ENCODE assay signal across 24 mouse cellular contexts in genomic region chr15:61294616-61295015, GRCm38 (mm10).
DNase-seq lines count a peak whose midpoint lies in the region; ATAC-seq and TF ChIP-seq lines count a peak whose summit lies in the region.
"Had no signal": no experiment of that assay in that cellular context is flagged by ENCODE, and none has a peak within 500 bp of the region (broad histone marks: within the 10 kb centered on the region; RNA-seq: fewer than 3 reads in every experiment).

No protein-coding gene starts in this region.

- no peak overlapping the region for H3K9ac ChIP-seq in hindbrain, embryonic 16.5 days (ENCODE audit: low read depth, low read length)
- H3K9ac ChIP-seq: embryonic facial prominence, embryonic 12.5 days; forebrain, postnatal 0 days; heart, embryonic 12.5 days; heart, embryonic 15.5 days; hindbrain, embryonic 14.5 days had no signal

- ATAC-seq in hindbrain, embryonic 16.5 days = no peak
- no peak for ATAC-seq in megakaryocyte progenitor cell, adult 5-6 weeks (replicated peaks; ENCODE audit: poor library complexity)
- ATAC-seq: activated CD4-positive, CD25-positive, alpha-beta regulatory T cell, adult 4 months; CD4-positive, CD25-positive, alpha-beta regulatory T cell, adult 4 months; forebrain, embryonic 14.5 days; forebrain, postnatal 0 days; intestine, postnatal 0 days had no signal

- H3K4me3 ChIP-seq in heart, embryonic 10.5 days = no peak overlapping the region
- no peak overlapping the region for H3K4me3 ChIP-seq in hindbrain, embryonic 16.5 days (ENCODE audit: low read length)
- H3K4me3 ChIP-seq in thymus, adult 2 months (ENCODE audit: control insufficient read depth, insufficient read depth, low read length) = no peak overlapping the region
- H3K4me3 ChIP-seq: embryonic facial prominence, embryonic 12.5 days; heart, embryonic 12.5 days; heart, embryonic 15.5 days had no signal

- no peaks in the 10 kb centered on the region for H3K9me3 ChIP-seq in heart, embryonic 10.5 days
- H3K9me3 ChIP-seq in hindbrain, embryonic 16.5 days (ENCODE audit: control insufficient read depth, low read length) = no peaks in the 10 kb centered on the region
- H3K9me3 ChIP-seq: embryonic facial prominence, embryonic 12.5 days; heart, embryonic 15.5 days had no signal

- H3K4me2 ChIP-seq in hindbrain, embryonic 16.5 days (ENCODE audit: low read length) = no peak overlapping the region
- H3K4me2 ChIP-seq: embryonic facial prominence, embryonic 12.5 days; heart, embryonic 12.5 days; heart, embryonic 15.5 days; hindbrain, embryonic 14.5 days had no signal

- no peak for TF ChIP-seq POLR2A in thymus, adult 2 months (IDR thresholded peaks at IDR 0.05; ENCODE audit: control insufficient read depth, extremely low read depth, insufficient read depth, low read length, poor library complexity)

- DNase-seq in heart, adult 11 months = peak; percentile 5
- DNase-seq in heart, embryonic 10.5 days (ENCODE audit: low spot score) = no peak
- peak; percentile 27 for DNase-seq in NIH3T3 (ENCODE audit: low read depth)
- DNase-seq in gonadal fat pad, adult 2 months (ENCODE audit: low read depth) = peak; percentile 95
- no peak for DNase-seq in thymus, adult 2 months
- DNase-seq: adrenal gland, postnatal 10 days; adrenal gland, postnatal 36 days; cerebellum, adult 18-20 months; cerebellum, adult 9-10 months; cerebellum, postnatal 14 days; forebrain, postnatal 0 days; gastrocnemius, postnatal 25 days; heart, postnatal 10 days; heart, postnatal 4 days had no signal

- H3K36me3 ChIP-seq in heart, embryonic 10.5 days = no peaks in the 10 kb centered on the region
- no peaks in the 10 kb centered on the region for H3K36me3 ChIP-seq in hindbrain, embryonic 16.5 days (ENCODE audit: control insufficient read depth, insufficient read depth, low read length)
- H3K36me3 ChIP-seq in thymus, adult 2 months (ENCODE audit: control insufficient read depth, insufficient read depth, low read length) = no peaks in the 10 kb centered on the region
- H3K36me3 ChIP-seq: embryonic facial prominence, embryonic 12.5 days; heart, embryonic 12.5 days; heart, embryonic 15.5 days had no signal

- no peaks in the 10 kb centered on the region for H3K4me1 ChIP-seq in heart, embryonic 10.5 days
- H3K4me1 ChIP-seq in hindbrain, embryonic 16.5 days (ENCODE audit: control insufficient read depth, insufficient read depth, low read depth, low read length) = no peaks in the 10 kb centered on the region
- no peaks in the 10 kb centered on the region for H3K4me1 ChIP-seq in thymus, adult 2 months (replicated peaks; ENCODE audit: control insufficient read depth, insufficient read depth, low read length)
- H3K4me1 ChIP-seq: embryonic facial prominence, embryonic 12.5 days; heart, embryonic 12.5 days; heart, embryonic 15.5 days had no signal

- no peak overlapping the region for H3K27ac ChIP-seq in heart, embryonic 10.5 days
- H3K27ac ChIP-seq in hindbrain, embryonic 16.5 days (ENCODE audit: low read depth, low read length) = no peak overlapping the region
- H3K27ac ChIP-seq in thymus, adult 2 months (ENCODE audit: control insufficient read depth, insufficient read depth, low read length) = no peak overlapping the region
- H3K27ac ChIP-seq: embryonic facial prominence, embryonic 12.5 days; heart, embryonic 15.5 days; hindbrain, embryonic 14.5 days had no signal

- H3K27me3 ChIP-seq in heart, embryonic 10.5 days (ENCODE audit: insufficient read depth, poor library complexity, severe bottlenecking) = no peaks in the 10 kb centered on the region
- H3K27me3 ChIP-seq in hindbrain, embryonic 16.5 days (replicated peaks; ENCODE audit: control insufficient read depth, insufficient read depth, low read length) = no peaks in the 10 kb centered on the region
- no peaks in the 10 kb centered on the region for H3K27me3 ChIP-seq in thymus, adult 2 months (ENCODE audit: control insufficient read depth, insufficient read depth, low read length)
- H3K27me3 ChIP-seq: embryonic facial prominence, embryonic 12.5 days; heart, embryonic 12.5 days; heart, embryonic 15.5 days had no signal

- 85% methylated on average over 2 of the region's 2 CpGs for WGBS in heart, embryonic 10.5 days
- 94% methylated on average over 2 of the region's 2 CpGs for WGBS in hindbrain, embryonic 16.5 days
- WGBS in thymus, adult 2 months = 88% methylated on average over 2 of the region's 2 CpGs

- no peak for TF ChIP-seq CTCF in thymus, adult 2 months (IDR thresholded peaks at IDR 0.05; ENCODE audit: borderline replicate concordance, control insufficient read depth, extremely low read depth, insufficient read depth, low read length, poor library complexity)

Comparison
In these comparisons a context has a peak if more than half of its experiments do, and no peak if none do; other contexts are left out.
1. DNase-seq: peak in heart, adult 11 months (single experiment), NIH3T3 (single experiment) and gonadal fat pad, adult 2 months (single experiment); none in heart, embryonic 10.5 days (single experiment) and thymus, adult 2 months (single experiment).